Mouse (Mus musculus) kidney, postnatal 36 days (tissue): ENCODE results near the gene Btg3.
A peak's percentile ranks its signal among the peaks of the same experiment; 100 is the strongest.

Experiments used
- DNase-seq, 2 experiments: peaks; one replicate each; pipeline ENCODE4 v3.0.0; 2021 to 2022; ENCODE audit warnings: mixed read lengths in 2 of 2

The Btg3 gene

DNA sequence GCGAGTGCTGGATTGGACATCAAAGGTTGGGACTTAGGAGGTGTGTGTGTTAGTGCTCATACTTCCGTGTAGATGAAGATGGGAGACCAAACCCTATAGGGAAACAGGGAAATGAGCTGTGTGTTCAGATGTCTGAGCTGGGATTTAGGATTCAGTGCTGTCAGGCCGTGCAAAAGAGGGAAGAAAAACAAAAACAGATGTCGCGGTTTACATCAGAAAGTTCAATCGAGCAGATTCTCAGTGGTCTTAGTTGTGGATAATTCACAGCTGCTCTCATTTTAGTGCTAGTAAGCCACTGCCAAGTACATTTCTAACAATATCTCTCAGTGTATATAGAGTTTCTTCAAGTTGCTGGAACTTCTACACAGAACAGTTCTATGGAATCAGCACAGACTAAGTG is 33.2 kb downstream of the Btg3 start:
- DNase-seq: no peak

DNA sequence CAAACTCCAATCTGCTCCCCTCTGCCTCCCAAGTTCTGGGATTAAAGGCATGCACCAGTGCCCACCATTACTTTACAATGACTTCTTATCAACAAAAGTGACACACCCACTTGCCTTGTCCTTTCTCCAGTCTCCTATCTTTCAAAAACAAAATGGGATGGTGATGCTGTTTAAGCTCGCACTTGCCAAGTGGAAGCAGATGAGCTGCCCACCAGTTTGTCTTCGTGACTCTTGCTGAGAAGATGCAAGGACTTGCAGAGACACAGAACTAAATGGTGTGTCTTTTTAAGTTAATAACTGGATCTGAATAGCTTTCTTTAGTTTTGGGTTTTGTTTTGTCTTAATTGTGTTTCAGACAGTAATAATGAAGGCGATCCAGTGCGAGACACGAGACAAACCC is 34.2 kb downstream of the Btg3 start:
- DNase-seq: no peak

DNA sequence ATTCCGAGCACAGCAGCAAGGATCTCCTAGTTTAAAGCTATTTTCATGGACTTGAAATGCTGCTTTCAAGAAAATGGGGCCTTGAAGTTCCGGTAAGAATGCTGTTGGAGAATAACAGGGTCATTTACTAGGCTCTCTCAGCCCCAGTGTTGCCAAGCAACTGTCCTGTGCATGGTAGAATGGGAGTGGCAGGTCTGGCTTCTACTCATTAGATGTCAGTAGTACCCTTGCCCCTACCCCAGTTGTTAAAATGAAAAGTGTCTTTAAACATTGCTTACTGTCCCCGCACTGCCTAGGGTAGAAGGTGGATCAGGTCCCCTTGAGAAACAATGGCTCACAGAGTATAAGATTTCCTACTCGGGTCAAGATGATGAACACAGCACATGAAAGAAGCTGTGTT is 35.6 kb downstream of the Btg3 start:
- DNase-seq: no peak

DNA sequence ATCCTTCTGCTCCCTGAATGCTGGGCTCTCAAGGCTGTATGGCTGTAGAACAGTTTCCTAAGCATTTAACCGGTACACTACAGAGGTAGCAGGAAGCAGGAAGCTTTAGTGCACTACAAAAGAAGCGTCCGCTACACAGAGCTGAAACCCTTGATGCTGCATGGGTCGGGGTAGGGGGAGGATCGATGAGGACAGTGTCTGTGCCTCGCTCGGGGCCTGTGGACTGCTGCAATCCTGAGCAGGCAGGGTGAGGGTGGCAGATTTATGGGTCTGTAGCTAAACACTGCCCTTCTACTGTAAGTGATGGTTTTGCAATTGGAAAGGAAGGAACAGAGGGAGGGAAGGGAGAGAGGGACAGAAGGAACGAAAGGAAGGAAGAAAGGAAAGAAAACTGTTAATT is 39.8 kb downstream of the Btg3 start:
- DNase-seq: no peak

DNA sequence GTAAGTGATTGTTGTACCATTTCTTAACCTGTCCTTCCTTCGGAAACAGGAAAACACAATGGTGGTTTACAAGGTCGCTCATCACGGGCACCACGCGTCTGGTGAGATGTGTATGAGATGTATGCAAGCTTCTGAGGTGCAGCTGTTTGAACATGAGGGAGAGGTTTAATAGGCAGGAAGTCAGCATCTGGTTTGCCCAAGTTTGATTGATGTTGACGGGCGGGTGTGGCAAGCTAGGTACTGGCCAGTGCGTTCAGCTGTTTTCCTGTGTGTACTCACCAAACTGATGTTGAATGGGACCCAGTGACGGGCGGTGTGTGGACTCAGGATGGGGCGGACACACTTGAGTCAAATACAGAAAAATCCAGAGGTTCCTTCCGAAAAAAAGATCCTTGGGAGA is 49.0 kb downstream of the Btg3 start:
- DNase-seq: no peak

DNA sequence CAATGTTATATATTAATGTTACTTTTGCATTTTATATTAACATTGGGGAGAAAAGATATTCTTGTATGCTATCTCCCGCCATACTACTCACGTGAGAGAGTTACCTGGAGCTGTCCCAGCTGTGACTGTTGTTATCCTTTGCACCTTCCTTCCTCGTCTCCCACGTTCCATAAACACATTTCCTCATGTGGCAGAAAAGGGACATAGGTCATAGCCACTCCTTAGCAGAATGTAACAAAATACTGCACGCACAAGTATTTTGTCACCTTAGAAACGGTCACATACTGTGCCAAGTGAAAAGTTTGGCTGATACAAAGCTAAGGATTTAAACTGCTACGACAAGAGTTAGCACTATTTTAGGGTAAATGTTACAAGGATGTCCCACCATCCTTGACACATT is 49.4 kb downstream of the Btg3 start:
- DNase-seq: no peak

DNA sequence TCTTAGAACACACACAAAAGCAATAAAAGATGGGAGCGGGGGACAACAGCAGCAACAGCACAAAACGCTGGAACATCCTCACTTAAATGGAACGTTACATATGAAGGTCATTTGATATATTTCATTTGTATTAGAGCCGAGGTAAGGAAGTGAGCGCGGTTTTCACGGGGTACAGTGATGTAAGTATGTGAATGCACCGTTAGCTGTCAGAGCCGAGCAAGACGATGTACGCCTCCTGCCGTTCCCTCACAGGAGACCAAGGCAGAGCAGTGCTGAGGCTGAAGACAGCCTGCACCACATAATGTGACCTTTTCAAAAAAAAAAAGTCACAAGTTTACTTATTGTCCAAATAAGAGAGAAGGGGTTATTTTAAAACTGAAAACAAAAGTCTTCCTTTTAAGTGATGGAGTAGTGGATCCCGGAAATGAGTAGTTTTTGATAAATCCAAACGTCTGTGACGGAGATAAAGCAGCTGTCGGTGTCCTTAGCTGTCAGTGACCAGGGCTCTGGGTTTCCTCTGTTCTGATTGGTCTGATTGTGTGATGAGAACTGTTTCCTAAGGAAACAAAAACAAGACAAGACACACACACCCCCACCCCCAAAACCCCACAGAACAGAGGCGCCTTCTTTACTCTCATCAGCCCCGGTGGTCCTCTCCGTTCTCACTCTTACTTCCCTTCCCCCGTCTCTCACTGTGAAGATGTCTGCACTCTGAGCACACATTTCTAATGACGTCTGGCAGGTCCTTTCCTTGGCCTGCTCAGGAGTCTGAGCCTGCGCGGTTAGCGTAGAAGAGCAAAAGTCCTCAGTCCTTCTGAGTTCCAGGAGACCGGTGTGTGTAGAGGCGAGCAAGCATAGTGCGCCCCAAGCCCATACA is 50.8 kb downstream of the Btg3 start:
- DNase-seq: no peak

DNA sequence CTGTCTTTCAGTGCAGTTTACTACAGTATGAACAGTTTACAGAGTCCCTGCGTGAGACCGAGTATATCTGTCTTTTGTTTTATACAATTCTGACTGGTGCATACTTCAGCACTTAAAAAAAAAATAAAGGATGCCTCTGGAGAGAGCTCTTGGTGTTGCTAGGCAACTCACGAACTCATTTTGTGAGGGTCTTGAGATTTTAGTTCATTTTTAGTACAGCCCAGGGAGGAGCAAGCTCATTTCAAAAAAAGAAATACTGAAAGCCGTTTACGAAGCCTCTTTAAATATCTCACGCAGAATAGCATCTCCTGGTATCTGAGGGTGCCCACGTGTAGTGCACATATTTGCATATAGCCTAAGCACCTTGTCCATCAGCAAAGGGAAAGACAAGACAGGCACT is 54.9 kb downstream of the Btg3 start:
- no peak for DNase-seq

DNA sequence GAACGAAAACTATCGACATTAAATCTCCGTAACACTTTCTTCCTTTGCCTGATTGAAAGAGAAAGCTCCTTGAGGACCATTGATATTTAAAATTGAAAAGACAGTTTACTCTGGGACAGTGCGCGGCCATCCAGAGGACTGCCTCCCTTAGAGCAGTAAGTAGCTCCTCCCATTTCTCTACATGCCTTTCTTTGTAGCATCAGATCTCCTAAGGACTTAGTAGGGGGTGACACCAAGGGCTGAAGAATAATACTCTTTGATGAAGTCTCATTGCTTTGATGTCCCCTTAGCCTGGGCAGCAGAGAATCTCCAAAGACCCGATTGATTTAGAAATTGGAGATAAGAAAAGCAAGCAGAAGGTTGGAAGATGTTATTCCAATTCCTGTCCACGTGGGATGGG is 55.4 kb downstream of the Btg3 start:
- no peak for DNase-seq

DNA sequence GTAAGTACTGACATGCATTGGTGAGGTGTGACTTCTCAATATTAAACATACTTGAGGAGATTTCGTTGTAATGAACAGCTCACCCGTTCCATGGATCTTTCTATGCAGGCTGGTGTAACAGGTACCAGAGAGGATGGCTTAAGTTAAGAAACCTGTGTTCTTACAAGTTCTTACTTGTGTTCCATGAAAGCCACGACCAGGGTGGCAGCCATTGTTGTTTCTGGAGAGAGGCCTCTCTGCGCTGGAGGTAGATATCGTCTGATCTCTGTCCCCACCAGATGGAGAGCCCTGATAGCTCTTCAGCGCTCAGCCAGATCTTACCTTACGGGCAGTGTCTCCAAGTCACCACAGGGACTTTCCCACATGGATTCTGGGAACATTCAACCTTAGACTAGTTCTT is 57.3 kb downstream of the Btg3 start:
- no peak for DNase-seq

DNA sequence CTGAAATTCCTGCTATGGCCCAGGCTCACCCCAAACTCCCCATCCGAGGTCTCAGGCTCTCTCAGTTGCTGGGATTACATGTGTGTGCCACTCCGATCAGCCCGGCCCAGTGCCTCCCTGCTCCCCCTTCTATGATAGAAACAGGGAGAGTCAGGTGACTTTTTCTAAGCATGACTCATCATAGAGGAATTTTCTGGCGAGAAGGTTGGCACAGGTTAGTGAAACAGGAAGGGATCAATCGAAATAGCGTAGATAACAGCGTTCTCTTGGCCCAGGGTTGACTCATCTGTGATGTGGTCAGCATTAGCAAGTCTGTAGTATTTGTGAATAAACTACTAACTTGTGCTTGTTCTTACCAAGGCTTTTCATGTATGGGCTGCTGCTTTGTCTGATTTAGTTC is 59.0 kb downstream of the Btg3 start:
- DNase-seq: no peak

DNA sequence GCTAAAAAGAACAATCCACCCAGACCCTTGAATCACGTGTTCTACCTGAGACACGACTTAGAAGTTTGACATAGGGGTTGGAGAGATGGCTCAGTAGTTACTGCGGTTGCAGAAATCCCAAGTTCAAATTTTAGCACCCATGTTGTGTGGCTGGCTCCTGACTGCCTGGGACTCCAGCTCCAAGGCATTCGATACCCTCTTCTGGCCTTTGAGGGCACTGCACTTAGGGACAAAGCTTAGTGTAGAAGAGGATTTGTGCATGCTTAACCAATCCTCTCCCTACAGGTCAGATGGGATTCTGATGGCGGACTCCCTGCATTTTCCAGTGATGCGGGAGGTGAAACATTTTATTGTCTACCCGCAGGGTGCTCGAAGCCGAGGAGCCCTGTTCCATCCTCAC is 60.1 kb downstream of the Btg3 start:
- peak; percentile 41 to 78 for DNase-seq

DNA sequence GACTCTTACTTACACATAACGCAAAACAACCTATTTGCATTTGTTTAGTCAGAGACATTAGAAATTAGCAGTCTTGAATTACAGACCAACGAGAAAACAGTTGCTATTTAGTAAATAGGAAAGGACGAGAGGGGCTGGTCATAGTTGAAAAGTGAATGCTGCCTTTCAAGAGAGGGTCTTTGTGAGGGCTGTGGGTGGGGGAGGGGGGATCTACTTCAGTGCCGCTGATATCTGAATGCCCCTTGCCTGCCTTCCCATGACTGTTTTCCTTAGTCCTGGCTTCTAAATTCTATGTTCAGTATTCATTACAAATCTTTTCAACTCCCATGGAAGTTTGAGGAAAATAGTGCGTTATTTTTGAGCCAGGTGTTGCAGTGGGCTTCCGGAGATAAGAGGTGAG is 63.0 kb downstream of the Btg3 start:
- no peak for DNase-seq

DNA sequence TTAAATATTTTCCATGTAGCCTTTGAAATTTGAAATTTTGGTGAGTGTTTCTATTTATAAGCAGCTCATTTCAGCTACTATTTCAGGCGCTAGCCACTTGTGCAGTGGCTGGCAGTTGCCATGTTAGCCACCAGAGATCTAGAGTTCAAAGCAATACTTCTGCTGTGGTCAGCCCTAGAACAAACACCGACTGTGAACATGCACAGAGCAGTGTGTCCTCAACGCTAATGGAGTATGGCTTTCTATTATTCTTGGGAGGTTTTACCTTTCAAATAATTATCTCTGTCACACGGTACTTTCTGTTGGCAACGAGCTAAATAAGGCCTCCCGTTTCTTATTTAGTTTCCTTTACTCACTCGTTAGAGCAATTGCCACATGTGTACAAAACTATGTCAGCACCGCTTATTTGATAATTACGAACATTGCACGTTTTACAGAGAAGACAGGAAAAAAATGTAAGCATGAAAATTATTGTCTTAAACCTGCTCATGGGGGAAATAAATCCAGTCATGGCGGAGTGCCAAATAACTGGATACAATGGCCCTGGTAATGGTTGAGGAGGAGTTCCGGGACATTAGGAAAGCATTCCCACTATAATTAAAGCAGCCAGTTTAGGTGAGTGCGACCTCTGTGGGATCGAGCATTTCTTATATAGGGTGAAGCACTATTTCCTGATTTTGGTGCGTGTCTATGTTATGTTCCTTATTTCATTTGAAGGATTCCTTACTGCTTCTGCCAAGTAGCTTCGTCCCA is 63.7 kb downstream of the Btg3 start:
- no peak for DNase-seq

DNA sequence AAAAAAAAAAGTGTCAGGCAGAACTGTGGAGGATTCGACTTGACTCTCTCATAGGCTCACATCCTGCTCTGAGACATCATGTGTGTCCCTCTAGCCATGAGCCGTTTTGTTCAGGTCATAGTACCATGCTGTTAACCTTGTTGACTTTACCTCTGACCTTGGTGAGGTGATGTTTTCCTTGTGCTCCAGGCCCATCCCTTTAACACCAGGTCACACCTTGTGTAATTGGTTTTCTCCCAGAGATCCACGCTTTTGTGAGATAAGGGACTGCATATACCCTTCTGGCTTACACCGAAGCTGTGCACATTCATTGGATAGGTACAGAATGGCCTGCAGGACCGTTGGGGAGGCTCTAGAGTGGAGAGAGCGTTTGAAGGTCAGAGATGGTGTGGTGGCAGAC is 67.7 kb downstream of the Btg3 start:
- no peak for DNase-seq

DNA sequence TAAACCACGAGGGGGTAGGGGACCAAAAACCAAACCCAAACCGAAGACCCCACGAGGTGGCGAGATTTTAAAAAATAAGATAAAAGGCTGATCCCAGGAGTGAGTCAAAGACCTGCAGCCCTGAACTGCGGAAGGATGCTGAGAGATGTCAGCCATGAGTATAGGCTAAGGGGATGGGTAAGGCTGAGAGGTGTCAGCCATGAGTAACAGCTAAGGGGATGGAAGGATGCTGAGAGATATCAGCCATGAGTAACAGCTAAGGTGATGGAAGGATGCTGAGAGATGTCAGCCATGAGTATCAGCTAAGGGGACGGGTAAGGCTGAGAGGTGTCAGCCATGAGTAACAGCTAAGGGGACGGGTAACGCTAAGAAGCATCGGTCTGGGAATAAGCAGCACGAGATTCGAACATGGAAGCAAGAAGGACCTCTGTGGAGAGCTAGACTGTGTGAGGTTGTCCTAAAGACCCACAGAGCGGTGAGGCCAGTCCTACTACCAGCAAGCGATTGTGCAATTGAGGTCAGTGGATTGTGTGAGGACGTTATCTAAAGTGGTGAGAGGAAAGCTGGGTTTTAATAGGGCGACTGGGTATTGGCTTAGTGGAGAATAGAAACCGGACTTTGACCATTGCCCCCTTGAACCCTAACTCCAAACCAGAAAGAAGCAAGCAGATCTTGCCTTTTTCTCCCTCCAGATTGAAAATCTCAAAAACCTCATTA is 69.4 kb downstream of the Btg3 start:
- DNase-seq: peak in 1 of 2 experiments; percentile 11

DNA sequence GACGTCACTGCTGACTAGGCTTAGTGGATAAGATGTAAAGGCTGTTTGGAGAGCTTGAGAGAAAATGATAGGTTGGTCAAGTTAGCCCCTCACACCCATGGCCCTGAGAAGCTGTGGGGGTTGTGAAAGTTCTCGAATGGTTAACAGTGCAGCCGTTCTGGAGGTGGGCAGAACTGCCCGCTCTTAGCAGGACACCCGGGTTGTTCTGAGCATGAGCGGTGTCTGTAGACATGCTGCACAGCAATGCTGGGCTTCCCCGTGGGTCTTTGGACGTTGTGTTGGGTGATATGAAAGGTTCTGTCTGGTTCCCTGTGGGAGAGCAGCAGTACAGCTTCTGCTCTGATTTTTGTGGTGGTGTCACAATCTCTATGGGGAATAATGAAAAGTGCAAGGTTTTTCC is 70.4 kb downstream of the Btg3 start:
- DNase-seq: no peak

DNA sequence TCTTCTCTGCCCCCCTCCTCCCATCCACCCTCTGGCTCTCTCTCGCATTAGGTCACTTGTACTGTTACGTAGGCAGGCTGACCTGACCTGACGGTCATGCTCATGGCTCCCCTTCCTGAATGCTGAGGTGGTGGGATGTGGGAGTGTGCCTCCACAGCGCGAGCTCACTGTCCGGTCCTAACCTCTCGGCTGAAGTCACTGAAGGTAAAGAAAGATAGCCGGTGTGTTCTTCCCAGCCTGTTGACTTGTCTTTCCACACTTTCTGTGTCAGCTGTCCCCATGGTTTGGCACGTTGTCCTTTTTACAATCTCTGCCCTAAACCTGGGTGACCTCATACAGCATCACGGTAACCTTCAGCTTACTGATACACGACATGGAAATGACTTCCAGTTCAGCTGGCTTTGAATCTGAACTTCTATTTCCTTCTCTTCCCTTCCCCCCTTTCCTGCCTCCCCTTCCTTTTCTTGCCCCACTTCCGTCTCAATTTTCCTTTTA is 71.3 kb downstream of the Btg3 start:
- DNase-seq: no peak

DNA sequence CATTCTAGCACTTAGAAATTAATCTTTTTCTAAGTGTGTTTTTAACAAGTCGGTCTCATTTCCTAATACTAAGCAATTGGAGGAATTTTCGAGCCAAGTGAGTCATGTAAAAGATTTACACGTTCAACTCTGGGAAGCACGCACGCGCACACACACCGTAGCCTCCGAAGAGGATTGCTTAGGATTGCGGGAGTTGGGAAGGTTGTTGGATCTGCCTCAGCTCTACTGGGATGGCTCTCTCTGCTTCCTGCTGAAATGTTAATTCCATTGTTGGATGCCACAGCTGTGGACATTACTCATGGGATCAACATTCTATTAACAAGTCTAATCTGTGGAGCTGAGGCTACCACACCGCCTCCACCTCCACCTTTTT is 74.3 kb downstream of the Btg3 start:
- DNase-seq: peak; percentile 10 to 47

DNA sequence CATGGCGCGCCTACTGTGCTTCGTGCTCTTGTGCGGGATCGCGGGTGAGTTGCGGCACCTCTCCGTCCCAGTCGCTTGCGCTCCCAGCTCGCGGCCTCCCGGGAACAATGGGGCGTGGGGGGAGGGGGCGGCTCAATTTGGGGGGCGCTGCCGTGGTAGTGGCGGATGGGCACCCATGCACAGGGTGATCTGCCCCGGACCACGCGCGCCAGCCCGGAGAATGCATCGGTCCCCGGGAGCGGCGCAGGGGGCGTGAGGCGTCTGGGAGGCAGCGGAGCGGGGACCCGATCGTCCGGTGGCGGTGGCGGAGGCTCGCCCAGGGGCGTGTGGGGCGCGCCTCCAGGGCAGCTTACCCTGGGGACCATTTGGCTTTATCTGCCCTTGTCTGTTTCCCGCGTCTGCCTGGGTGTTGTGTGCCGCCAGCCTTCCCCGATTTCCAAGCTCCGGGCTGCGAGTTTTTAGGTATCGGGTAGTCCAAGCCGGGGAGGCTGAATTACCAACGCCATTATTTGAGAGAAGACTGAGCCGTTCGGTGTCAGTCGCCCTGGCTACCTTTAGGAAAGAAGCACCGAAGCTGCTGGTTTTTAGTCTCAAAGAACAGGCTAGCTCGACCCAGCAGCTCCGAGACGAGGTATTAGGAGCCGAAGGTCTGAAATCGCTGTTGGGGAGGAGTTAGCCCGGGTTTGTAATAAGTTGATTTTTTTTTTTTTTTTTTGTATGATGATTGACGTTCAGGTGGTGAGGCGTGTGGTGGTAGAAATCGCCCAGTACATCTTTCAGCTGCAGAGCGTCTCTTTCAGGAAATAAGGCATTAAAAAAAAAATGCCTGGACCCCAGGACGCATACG is 74.9 kb downstream of the Btg3 start:
- peak in 1 of 2 experiments; percentile 55 for DNase-seq

DNA sequence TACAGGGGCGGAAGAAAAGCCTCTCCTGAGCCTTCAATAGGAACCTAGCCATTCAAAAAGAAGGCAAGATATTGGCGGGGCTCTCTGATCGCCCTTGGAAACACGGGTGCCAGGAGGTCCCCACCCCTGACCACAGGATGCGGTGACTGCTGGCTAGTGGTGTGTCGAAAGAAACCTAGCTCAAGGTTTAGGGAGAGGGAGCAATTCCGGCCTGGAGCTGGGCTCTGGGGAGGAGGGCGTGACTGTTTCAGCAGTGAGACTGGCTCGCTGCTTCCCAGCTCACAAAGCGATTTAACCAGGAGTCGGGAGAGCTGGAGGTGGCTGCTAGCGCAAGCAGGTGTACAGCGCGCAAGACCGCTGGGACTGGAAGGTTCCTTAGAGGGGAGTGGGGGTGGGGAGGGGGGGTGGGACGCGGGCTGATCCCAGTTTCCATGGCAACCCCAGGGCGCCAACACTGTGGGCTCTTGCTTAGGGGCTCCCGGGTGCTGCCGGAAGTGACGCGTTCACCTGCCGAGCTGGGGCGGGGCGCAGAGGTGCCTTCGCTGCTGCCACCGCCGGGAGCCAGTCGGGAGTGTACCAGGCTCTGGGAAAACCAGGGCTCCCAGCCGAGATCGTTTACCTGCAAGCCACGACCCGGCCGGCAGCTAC is 75.7 kb downstream of the Btg3 start, which contains the start of gene Cxadr:
Gene Cxadr (plus strand): TSS at position 307 of the 648 bp plus-strand sequence.
- DNase-seq: peak; percentile 89 to 92

DNA sequence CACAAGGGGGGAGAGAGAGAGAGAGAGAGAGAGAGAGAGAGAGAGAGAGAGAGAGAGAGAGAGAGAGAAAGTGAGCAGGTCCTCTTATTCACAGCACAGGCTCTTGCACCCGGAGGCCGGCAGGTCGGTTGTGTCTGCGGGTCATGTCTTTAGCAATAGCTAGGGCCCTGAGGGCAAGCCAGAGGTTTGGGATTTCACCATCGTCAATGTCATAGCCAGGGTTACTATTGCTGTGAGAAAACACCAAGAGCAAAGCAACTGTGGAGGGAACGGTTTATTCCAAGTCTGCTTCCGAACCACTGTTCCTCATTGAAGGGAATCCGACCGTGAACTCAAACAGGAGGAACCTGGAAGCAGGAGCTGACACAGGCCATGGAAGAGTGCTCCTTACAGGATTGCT is 80.9 kb downstream of the Btg3 start:
- DNase-seq: no peak
